ENCODE assay signal across 30 mouse cellular contexts in the genomic region with DNA sequence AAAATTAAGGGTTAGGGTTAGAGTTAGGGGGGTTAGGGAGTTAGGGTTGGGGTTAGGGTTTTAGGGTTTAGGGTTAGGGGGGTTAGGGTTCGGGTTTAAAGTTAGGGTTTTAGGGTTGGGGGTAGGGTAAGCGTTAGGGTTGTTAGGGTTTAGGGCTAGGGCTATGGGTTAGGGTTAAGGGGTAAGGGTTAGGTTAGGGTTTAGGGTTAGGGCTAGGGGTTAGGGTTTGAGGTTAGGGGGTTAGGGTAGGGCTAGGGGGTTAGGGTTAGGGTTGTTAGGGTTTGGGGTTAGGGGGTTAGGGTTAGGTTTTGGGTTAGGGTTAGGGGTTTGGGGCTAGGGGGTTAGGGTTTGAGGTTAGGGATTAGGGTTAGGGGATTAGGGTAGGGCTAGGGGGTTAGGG. TPM values are rescaled to one million over a fixed set of nuclear protein-coding genes. Genes with fewer than 3 reads are reported as not detected.
A peak's percentile ranks its signal among the peaks of the same experiment; 100 is the strongest.
DNase-seq lines count a peak whose midpoint lies in the region; ATAC-seq lines count a peak whose summit lies in the region.
"Had no signal": no experiment of that assay in that cellular context is flagged by ENCODE, and none has a peak within 500 bp of the region (broad histone marks: within the 10 kb centered on the region; RNA-seq: fewer than 3 reads in every experiment).

No protein-coding gene starts in this region.

- DNase-seq in heart, adult 11 months = no peak
- no peak for DNase-seq in intestine, embryonic 14.5 days (ENCODE audit: low spot score)
- no peak for DNase-seq in liver
- DNase-seq in gastrocnemius, adult 18-20 months (ENCODE audit: low spot score) = no peak
- DNase-seq: adrenal gland, postnatal 14 days; cerebellum, adult 11 months; cerebellum, adult 9-10 months; cerebellum, postnatal 36 days; gastrocnemius, adult 2 months; gastrocnemius, postnatal 36 days; heart, adult 2 months; heart, postnatal 10 days; kidney, adult 18-20 months; kidney, postnatal 4 days; lung, postnatal 36 days; retina, postnatal 1 day; right cerebral cortex, postnatal 14 days; thymus, postnatal 14 days had no signal

- H3K27me3 ChIP-seq in heart, embryonic 14.5 days (ENCODE audit: control insufficient read depth, insufficient read depth, low read length) = no peaks in the 10 kb centered on the region
- no peaks in the 10 kb centered on the region for H3K27me3 ChIP-seq in intestine, embryonic 14.5 days (replicated peaks; ENCODE audit: control insufficient read depth, insufficient read depth, low read length)
- H3K27me3 ChIP-seq in intestine, embryonic 15.5 days (replicated peaks) = no peaks in the 10 kb centered on the region
- no peaks in the 10 kb centered on the region for H3K27me3 ChIP-seq in liver, embryonic 15.5 days
- H3K27me3 ChIP-seq: embryonic facial prominence, embryonic 12.5 days; forebrain, embryonic 15.5 days; heart, embryonic 12.5 days; kidney, embryonic 15.5 days; limb, embryonic 15.5 days had no signal

- H3K36me3 ChIP-seq in heart, embryonic 14.5 days (ENCODE audit: control insufficient read depth, insufficient read depth, low read length) = peaks cover 47% of the 10 kb centered on the region
- H3K36me3 ChIP-seq in intestine, embryonic 14.5 days (ENCODE audit: control insufficient read depth, insufficient read depth, low read length) = peaks cover 51% of the 10 kb centered on the region
- H3K36me3 ChIP-seq in intestine, embryonic 15.5 days = peaks cover 9% of the 10 kb centered on the region; the same call in 1 of the 2 replicates
- peaks cover 25% of the 10 kb centered on the region for H3K36me3 ChIP-seq in liver, embryonic 15.5 days (replicated peaks)

- H3K4me2 ChIP-seq in heart, embryonic 14.5 days (ENCODE audit: low read length) = no peak overlapping the region
- no peak overlapping the region for H3K4me2 ChIP-seq in intestine, embryonic 14.5 days (ENCODE audit: low read length)
- H3K4me2 ChIP-seq in intestine, embryonic 15.5 days (replicated peaks) = no peak overlapping the region
- no peak overlapping the region for H3K4me2 ChIP-seq in liver, embryonic 15.5 days
- H3K4me2 ChIP-seq: embryonic facial prominence, embryonic 12.5 days; forebrain, embryonic 15.5 days; heart, embryonic 12.5 days; kidney, embryonic 15.5 days; limb, embryonic 15.5 days; midbrain, embryonic 11.5 days had no signal

- ATAC-seq in heart, embryonic 14.5 days (ENCODE audit: insufficient number of reproducible peaks, insufficient read depth, low FRiP score, low read depth) = 0 out of 2 replicates have a peak, but pooled peaks have one; percentile 47
- ATAC-seq in intestine, embryonic 14.5 days (replicated peaks; ENCODE audit: low FRiP score, low TSS enrichment, low read depth) = 0 out of 2 replicates have a peak, but pooled peaks have one; percentile 59
- no peak for ATAC-seq in intestine, embryonic 15.5 days
- peak; percentile 15; the same call in 1 of the 2 replicates for ATAC-seq in liver, embryonic 15.5 days (ENCODE audit: insufficient read depth)
- ATAC-seq: CD4-positive, CD25-positive, alpha-beta regulatory T cell, adult 4 months; forebrain, embryonic 15.5 days; midbrain, embryonic 16.5 days had no signal

- H3K9ac ChIP-seq in heart, embryonic 14.5 days (ENCODE audit: low read length) = no peak overlapping the region
- no peak overlapping the region for H3K9ac ChIP-seq in intestine, embryonic 14.5 days (ENCODE audit: low read length)
- no peak overlapping the region for H3K9ac ChIP-seq in intestine, embryonic 15.5 days
- H3K9ac ChIP-seq in liver, embryonic 15.5 days = no peak overlapping the region
- H3K9ac ChIP-seq: embryonic facial prominence, embryonic 12.5 days; forebrain, embryonic 15.5 days; heart, embryonic 12.5 days; kidney, embryonic 15.5 days; limb, embryonic 15.5 days had no signal

- H3K4me3 ChIP-seq in heart, embryonic 14.5 days (ENCODE audit: control insufficient read depth in 1 of 2, insufficient read depth in 1 of 2, low read depth in 1 of 2, low read length in 2 of 2) = no peak overlapping the region
- H3K4me3 ChIP-seq in intestine, embryonic 14.5 days (ENCODE audit: low read depth, low read length) = no peak overlapping the region
- H3K4me3 ChIP-seq in intestine, embryonic 15.5 days (replicated peaks) = no peak overlapping the region
- no peak overlapping the region for H3K4me3 ChIP-seq in liver, embryonic 15.5 days (replicated peaks)
- H3K4me3 ChIP-seq: embryonic facial prominence, embryonic 12.5 days; erythroblast, embryonic 14.5 days; forebrain, embryonic 15.5 days; gastrocnemius, adult 2 months; heart, adult 2 months; heart, embryonic 12.5 days; kidney, embryonic 15.5 days; limb, embryonic 15.5 days had no signal

- no peaks in the 10 kb centered on the region for H3K4me1 ChIP-seq in heart, embryonic 14.5 days (ENCODE audit: control insufficient read depth in 2 of 2, insufficient read depth in 2 of 2, low read length in 2 of 2)
- no peaks in the 10 kb centered on the region for H3K4me1 ChIP-seq in intestine, embryonic 14.5 days (replicated peaks; ENCODE audit: control insufficient read depth, insufficient read depth, low read length)
- H3K4me1 ChIP-seq in intestine, embryonic 15.5 days (replicated peaks) = no peaks in the 10 kb centered on the region
- H3K4me1 ChIP-seq in liver, embryonic 15.5 days (replicated peaks) = no peaks in the 10 kb centered on the region
- H3K4me1 ChIP-seq: embryonic facial prominence, embryonic 12.5 days; heart, embryonic 12.5 days; kidney, embryonic 15.5 days; limb, embryonic 15.5 days had no signal

- no peaks in the 10 kb centered on the region for H3K9me3 ChIP-seq in heart, embryonic 14.5 days (ENCODE audit: control insufficient read depth, low read length)
- H3K9me3 ChIP-seq in intestine, embryonic 14.5 days (ENCODE audit: control insufficient read depth, low read length) = no peaks in the 10 kb centered on the region
- no peaks in the 10 kb centered on the region for H3K9me3 ChIP-seq in intestine, embryonic 15.5 days
- no peaks in the 10 kb centered on the region for H3K9me3 ChIP-seq in liver, embryonic 15.5 days (replicated peaks)
- H3K9me3 ChIP-seq: embryonic facial prominence, embryonic 12.5 days; forebrain, embryonic 15.5 days; heart, embryonic 12.5 days; kidney, embryonic 15.5 days; limb, embryonic 15.5 days had no signal

- H3K27ac ChIP-seq in heart, embryonic 14.5 days (replicated peaks in 1 of 2; ENCODE audit: control insufficient read depth in 1 of 2, insufficient read depth in 1 of 2, low read depth in 2 of 2, low read length in 2 of 2) = no peak overlapping the region
- H3K27ac ChIP-seq in intestine, embryonic 14.5 days (ENCODE audit: low read depth) = no peak overlapping the region
- no peak overlapping the region for H3K27ac ChIP-seq in intestine, embryonic 15.5 days
- no peak overlapping the region for H3K27ac ChIP-seq in liver, embryonic 15.5 days (replicated peaks)
- H3K27ac ChIP-seq: embryonic facial prominence, embryonic 12.5 days; forebrain, embryonic 15.5 days; gastrocnemius, adult 2 months; heart, adult 2 months; kidney, embryonic 15.5 days; limb, embryonic 15.5 days had no signal

- WGBS in heart, embryonic 14.5 days = 91% methylated on average over 2 of the region's 2 CpGs
- 94% methylated on average over 2 of the region's 2 CpGs for WGBS in intestine, embryonic 14.5 days
- WGBS in intestine, embryonic 15.5 days = 96% methylated on average over 2 of the region's 2 CpGs
- WGBS in liver, embryonic 15.5 days (ENCODE audit: insufficient replicate concordance) = 79% methylated on average over 2 of the region's 2 CpGs

RNA-seq across cellular contexts. Expression of a gene that starts 6.9 kb away (rescaled TPM):
- polyA plus RNA-seq in heart, embryonic 14.5 days (2014; fragmentation: Nextera tagmentation; extraction: Ambion mirVana) = 44.9 and 47.7 TPM in 2 replicates
- polyA plus RNA-seq in intestine, embryonic 14.5 days (2014; fragmentation: Nextera tagmentation; extraction: Ambion mirVana) = 84.2 and 88.2 TPM in 2 replicates
- polyA plus RNA-seq in intestine, embryonic 15.5 days (2015; fragmentation: Nextera tagmentation; extraction: Ambion mirVana) = 80.6 and 86.0 TPM in 2 replicates
- 25.4 and 25.5 TPM in 2 replicates for polyA plus RNA-seq in liver, embryonic 15.5 days (2015; fragmentation: Nextera tagmentation; extraction: Ambion mirVana)
- total RNA-seq in gastrocnemius, adult 18-20 months (2021) = 10 to 100 TPM in 1 of 2 experiments, 1 to 10 TPM in 1; 8.5 to 10.8 TPM

RNA-seq across cellular contexts. Expression of a gene that starts 33.4 kb away (rescaled TPM):
- polyA plus RNA-seq in heart, embryonic 14.5 days (2014; fragmentation: Nextera tagmentation; extraction: Ambion mirVana) = 29.2 and 32.1 TPM in 2 replicates
- polyA plus RNA-seq in intestine, embryonic 14.5 days (2014; fragmentation: Nextera tagmentation; extraction: Ambion mirVana) = 29.7 and 31.9 TPM in 2 replicates
- 24.7 and 30.4 TPM in 2 replicates for polyA plus RNA-seq in intestine, embryonic 15.5 days (2015; fragmentation: Nextera tagmentation; extraction: Ambion mirVana)
- polyA plus RNA-seq in liver, embryonic 15.5 days (2015; fragmentation: Nextera tagmentation; extraction: Ambion mirVana) = 14.6 and 15.2 TPM in 2 replicates
- total RNA-seq in gastrocnemius, adult 18-20 months (2021) = 10 to 100 TPM; 41.5 to 45.8 TPM
